Mouse (Mus musculus) intestine, embryonic 14.5 days (tissue): ENCODE measurements around the gene Adat2. TPM values are rescaled to one million over a fixed set of nuclear protein-coding genes. Genes with fewer than 3 reads are reported as not detected.

Experiments used
- ATAC-seq: fragments of 200-750 bp; cut with Nextera tagmentation; replicated peaks from 2 replicates; pipeline ENCODE4 v1.8.0; 2017; ENCODE audit warnings: low read depth, moderate number of reproducible peaks, moderate TSS enrichment, moderate library complexity; ENCODE audit not compliant: low FRiP score, low TSS enrichment
- DNase-seq: peaks from one replicate; pipeline ENCODE4 v3.0.0-alpha.2; 2018; ENCODE audit warnings: low spot score
- H3K27ac ChIP-seq: fragments of 300-500 bp; sonication (generic); 2 replicates; pipeline ENCODE4 v1.5.1; 2014; ENCODE audit warnings: low read depth, mild to moderate bottlenecking, control low read depth
- H3K27me3 ChIP-seq: fragments of 300-500 bp; sonication (generic); replicated peaks from 2 replicates; pipeline ENCODE4 v1.6.1; 2014; ENCODE audit warnings: low read length, control low read depth; ENCODE audit not compliant: control insufficient read depth, insufficient read depth
- H3K36me3 ChIP-seq: fragments of 300-500 bp; sonication (generic); 2 replicates; pipeline ENCODE4 v1.6.1; 2014; ENCODE audit warnings: low read length, control low read depth; ENCODE audit not compliant: control insufficient read depth, insufficient read depth
- H3K4me1 ChIP-seq: fragments of 300-500 bp; sonication (generic); replicated peaks from 2 replicates; pipeline ENCODE4 v1.6.1; 2014; ENCODE audit warnings: low read length, control low read depth, mixed read lengths; ENCODE audit not compliant: control insufficient read depth, insufficient read depth
- H3K4me2 ChIP-seq: fragments of 300-500 bp; sonication (generic); 2 replicates; pipeline ENCODE4 v1.6.1; 2014; ENCODE audit warnings: low read length
- H3K4me3 ChIP-seq: fragments of 300-500 bp; sonication (generic); 2 replicates; pipeline ENCODE4 v1.5.1; 2014; ENCODE audit warnings: low read depth, low read length, control low read depth, mixed read lengths
- H3K9ac ChIP-seq: fragments of 300-500 bp; sonication (generic); 2 replicates; pipeline ENCODE4 v1.6.1; 2014; ENCODE audit warnings: mild to moderate bottlenecking, low read length
- H3K9me3 ChIP-seq: fragments of 300-500 bp; sonication (generic); 2 replicates; pipeline ENCODE4 v1.6.1; 2016; ENCODE audit warnings: low read length, control low read depth; ENCODE audit not compliant: control insufficient read depth
- WGBS: fragments of 180-500 bp; shearing (Covaris S2); extraction: QIAGEN DNeasy Blood & Tissue Kit; methylation state at CpG from one replicate; pipeline ENCODE4 v1.1.7; 2014; 5-methylcytosine and 5-hydroxymethylcytosine counted together
- polyA plus RNA-seq: library from polyadenylated mRNA; unstranded; fragments of >200 nt; fragmentation: Nextera tagmentation; extraction: Ambion mirVana; gene quantifications from 2 replicates; pipeline ENCODE4 v1.2.1, GENCODE M21; 2014

Gene Adat2
- polyA plus RNA-seq, 1 experiment from 2014 or later = 5.8 TPM

- Histone ChIP-seq H3K36me3 (no peaks in the 10 kb centered on the region), H3K4me3 (no peak overlapping the region), H3K27ac (no peak overlapping the region), H3K4me2 (peak overlapping the region; percentile 18), H3K4me1 (peaks cover 9% of the 10 kb centered on the region; the same call in 1 of the 2 replicates), H3K27me3 (no peaks in the 10 kb centered on the region), H3K9me3 (no peaks in the 10 kb centered on the region), H3K9ac (no peak overlapping the region)
- ATAC-seq (0 out of 2 replicates have a peak, but pooled peaks have one; percentile 16), DNase-seq (no peak)
- 39% methylated on average over 6 of the region's 6 CpGs for WGBS
Measured at GRCm38 (mm10) chr10:13572410-13572809, 19.7 kb downstream of the Adat2 start.

DNA sequence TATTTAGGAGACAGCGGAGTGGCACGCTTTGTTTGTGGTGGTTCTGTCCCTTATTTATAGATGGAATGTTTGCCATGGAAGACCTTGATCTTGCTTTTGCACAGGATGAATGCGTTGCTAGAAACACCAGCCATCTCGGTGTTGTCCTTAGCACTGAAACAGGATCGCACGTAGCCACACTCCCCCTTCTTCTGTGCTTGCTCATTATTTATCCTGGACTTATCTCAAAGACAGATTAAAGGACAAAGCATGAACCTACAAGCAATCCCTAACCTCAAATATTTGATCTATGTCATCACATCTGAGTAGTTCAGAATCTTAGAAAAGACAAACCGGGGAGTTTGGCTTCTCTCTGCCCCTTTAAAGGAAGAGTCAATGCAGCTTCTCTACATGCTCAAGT is 24.4 kb downstream of the Adat2 start:
- Histone ChIP-seq H3K27me3 (no peaks in the 10 kb centered on the region), H3K9ac (no peak overlapping the region), H3K27ac (no peak overlapping the region), H3K36me3 (no peaks in the 10 kb centered on the region), H3K4me1 (no peaks in the 10 kb centered on the region), H3K4me3 (no peak overlapping the region), H3K9me3 (no peaks in the 10 kb centered on the region), H3K4me2 (no peak overlapping the region)
- whole genome bisulfite sequencing = 73% methylated on average over 7 of the region's 7 CpGs
- no peak for ATAC-seq
- no peak for DNase-seq

- DNase-seq (peak; percentile 4), ATAC-seq (no peak)
- no peaks in the 10 kb centered on the region for H3K4me1 ChIP-seq
- H3K9me3 ChIP-seq = no peaks in the 10 kb centered on the region
- H3K36me3 ChIP-seq = no peaks in the 10 kb centered on the region
- no peaks in the 10 kb centered on the region for H3K27me3 ChIP-seq
- no peak overlapping the region for H3K4me3 ChIP-seq
- H3K9ac ChIP-seq = no peak overlapping the region
- 70% methylated on average over 2 of the region's 2 CpGs for WGBS
- H3K27ac ChIP-seq = no peak overlapping the region
- no peak overlapping the region for H3K4me2 ChIP-seq
Measured at GRCm38 (mm10) chr10:13587914-13588313, 35.2 kb downstream of the Adat2 start.

- Histone ChIP-seq H3K4me1 (no peaks in the 10 kb centered on the region), H3K27me3 (no peaks in the 10 kb centered on the region), H3K9me3 (no peaks in the 10 kb centered on the region), H3K4me3 (no peak overlapping the region), H3K36me3 (no peaks in the 10 kb centered on the region), H3K4me2 (no peak overlapping the region), H3K9ac (no peak overlapping the region), H3K27ac (no peak overlapping the region)
- no peak for DNase-seq
- WGBS = 91% methylated on average over 10 of the region's 10 CpGs
- no peak for ATAC-seq
Measured at GRCm38 (mm10) chr10:13592196-13592595, 39.5 kb downstream of the Adat2 start.

GRCm38 (mm10) chr10:13593529-13593928 is 40.8 kb downstream of the Adat2 start:
- H3K4me3 ChIP-seq = no peak overlapping the region
- H3K27ac ChIP-seq = no peak overlapping the region
- H3K36me3 ChIP-seq = no peaks in the 10 kb centered on the region
- no peak for ATAC-seq
- no peak for DNase-seq
- H3K27me3 ChIP-seq = no peaks in the 10 kb centered on the region
- WGBS = 91% methylated on average over 3 of the region's 3 CpGs
- H3K4me1 ChIP-seq = no peaks in the 10 kb centered on the region
- H3K9ac ChIP-seq = no peak overlapping the region
- H3K4me2 ChIP-seq = no peak overlapping the region
- H3K9me3 ChIP-seq = no peaks in the 10 kb centered on the region

GRCm38 (mm10) chr10:13596073-13596472 is 43.4 kb downstream of the Adat2 start:
- no peak for DNase-seq

DNA sequence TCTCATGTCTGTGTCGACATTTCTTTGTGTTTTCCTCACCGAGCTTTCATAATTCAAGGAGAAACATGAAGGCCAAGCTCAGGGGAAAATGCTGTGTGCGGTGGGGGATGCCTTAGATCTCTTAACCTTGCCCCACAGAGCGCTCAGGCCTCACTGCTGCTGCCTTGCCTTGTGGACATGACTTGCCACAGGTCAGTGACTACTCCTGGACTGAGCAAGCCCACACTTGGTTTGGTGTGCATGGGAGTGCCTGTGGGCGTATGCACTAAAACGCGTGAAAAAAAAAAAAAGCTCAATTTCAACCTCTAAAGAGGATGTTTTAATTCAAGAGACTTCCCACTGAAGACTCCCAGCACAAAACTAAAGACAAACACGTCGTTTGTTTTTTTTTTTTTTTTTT is 44.2 kb downstream of the Adat2 start:
- Histone ChIP-seq H3K9me3 (no peaks in the 10 kb centered on the region), H3K4me2 (no peak overlapping the region), H3K9ac (no peak overlapping the region), H3K27ac (no peak overlapping the region), H3K27me3 (no peaks in the 10 kb centered on the region), H3K36me3 (no peaks in the 10 kb centered on the region), H3K4me1 (no peaks in the 10 kb centered on the region), H3K4me3 (no peak overlapping the region)
- DNase-seq (no peak), ATAC-seq (no peak)
- WGBS = 84% methylated on average over 9 of the region's 9 CpGs

More at GRCm38 (mm10) chr10:13596073-13596472, 43.4 kb downstream of the Adat2 start:
- no peaks in the 10 kb centered on the region for H3K36me3 ChIP-seq
- no peak overlapping the region for H3K27ac ChIP-seq
- H3K27me3 ChIP-seq = no peaks in the 10 kb centered on the region
- H3K9me3 ChIP-seq = no peaks in the 10 kb centered on the region
- ATAC-seq = no peak
- H3K4me3 ChIP-seq = no peak overlapping the region
- H3K4me1 ChIP-seq = no peaks in the 10 kb centered on the region
- WGBS = 53% methylated on average over 3 of the region's 3 CpGs
- no peak overlapping the region for H3K4me2 ChIP-seq
- no peak overlapping the region for H3K9ac ChIP-seq

GRCm38 (mm10) chr10:13597491-13597890 is 44.8 kb downstream of the Adat2 start:
- Histone ChIP-seq H3K27ac (no peak overlapping the region), H3K4me1 (no peaks in the 10 kb centered on the region), H3K4me2 (no peak overlapping the region), H3K9me3 (no peaks in the 10 kb centered on the region), H3K27me3 (no peaks in the 10 kb centered on the region), H3K4me3 (no peak overlapping the region), H3K36me3 (no peaks in the 10 kb centered on the region), H3K9ac (no peak overlapping the region)
- no peak for ATAC-seq
- 74% methylated on average over 8 of the region's 8 CpGs for WGBS
- DNase-seq = no peak

DNA sequence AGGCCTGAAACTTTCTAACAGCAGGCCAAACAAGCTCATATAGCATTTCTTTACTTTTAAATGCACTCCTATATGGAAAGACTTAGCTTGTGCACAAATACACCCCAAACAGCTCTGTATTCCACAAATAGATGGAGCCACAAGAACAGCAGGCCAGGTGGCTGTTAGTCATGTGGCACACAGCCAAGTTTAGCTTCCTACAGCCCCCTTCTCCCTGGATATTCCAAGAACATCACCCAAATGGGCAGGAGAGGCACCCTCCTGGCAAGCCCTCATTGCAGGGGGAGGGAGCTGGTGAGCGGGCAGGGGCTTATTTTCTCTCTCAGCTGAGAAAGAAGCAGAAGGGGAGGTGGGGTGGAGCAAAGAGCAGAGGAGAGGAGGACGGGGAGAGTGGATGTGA is 48.2 kb downstream of the Adat2 start:
- 55% methylated on average over 2 of the region's 2 CpGs for WGBS

More for the DNA sequence above, 48.2 kb downstream of the Adat2 start:
- H3K4me2 ChIP-seq = no peak overlapping the region
- no peak overlapping the region for H3K9ac ChIP-seq
- no peak overlapping the region for H3K4me3 ChIP-seq
- H3K36me3 ChIP-seq = no peaks in the 10 kb centered on the region
- DNase-seq = no peak
- H3K27me3 ChIP-seq = no peaks in the 10 kb centered on the region
- no peaks in the 10 kb centered on the region for H3K4me1 ChIP-seq
- no peak overlapping the region for H3K27ac ChIP-seq
- no peaks in the 10 kb centered on the region for H3K9me3 ChIP-seq
- no peak for ATAC-seq
